Mouse (Mus musculus) C2C12 (cell line): ENCODE measurements at regions not wholly inside any gene's neighbourhood (a gene's known extent, or its start where the extent isn't known, plus 50 kb on each side); places are given as distances from the start of the nearest gene placed in this dataset.

Experiments used
- CTCF ChIP-seq: IDR thresholded peaks from one replicate; pipeline ENCODE4 v1.5.1; 2011; ENCODE audit not compliant: control insufficient read depth, insufficient read depth, insufficient read length
- MYOD1 ChIP-seq: IDR thresholded peaks from one replicate; pipeline ENCODE4 v1.6.1; 2011; ENCODE audit warnings: low read depth; ENCODE audit not compliant: control insufficient read depth, insufficient read length
- USF1 ChIP-seq: IDR thresholded peaks from one replicate; pipeline ENCODE4 v1.6.1; 2011; ENCODE audit warnings: low read depth, mild to moderate bottlenecking, control low read depth, moderate library complexity

DNA sequence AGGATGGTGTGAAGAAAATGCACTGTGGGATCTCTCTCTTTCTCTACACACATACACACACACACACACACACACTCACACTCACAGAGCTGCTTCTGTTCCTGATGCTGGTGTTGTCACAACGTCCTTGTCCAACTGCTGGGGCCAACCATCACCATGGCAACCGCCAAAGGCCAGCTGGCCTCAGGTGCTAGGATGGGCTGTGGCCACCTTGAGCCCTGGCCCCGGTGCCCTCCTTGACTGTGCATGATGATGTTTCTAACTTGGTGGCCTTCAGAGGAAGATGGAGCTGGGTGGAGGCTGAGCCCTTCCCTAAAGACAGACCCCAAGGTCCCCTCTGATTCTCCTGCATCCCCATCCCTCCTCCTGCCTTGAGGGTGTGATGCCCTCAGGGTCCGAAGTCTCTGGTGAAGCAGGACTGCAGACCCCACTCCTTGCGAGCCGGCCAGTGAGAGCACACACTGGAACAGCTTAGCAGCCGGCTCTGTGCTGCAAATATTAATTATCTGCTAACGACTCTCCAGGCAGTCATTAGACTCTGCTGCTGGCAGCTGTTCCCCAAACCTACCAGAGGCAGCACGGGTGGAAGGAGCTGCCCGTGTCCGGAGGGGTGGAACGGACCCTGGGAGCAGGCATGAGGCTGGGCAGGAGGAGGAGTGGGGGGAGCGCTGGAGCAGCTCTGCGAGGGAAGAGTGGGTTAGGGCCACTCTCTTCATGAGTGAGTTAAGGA is 154.8 kb downstream of the Rbm19 start:
- TF ChIP-seq CTCF (no peak), USF1 (no peak), MYOD1 (no peak)
